Mouse (Mus musculus): ENCODE measurements around the gene Fbll1.

The Fbll1 gene

GRCm38 (mm10) chr11:35766845-35767244, 31.8 kb downstream of the Fbll1 start:
- DNase-seq (ENCODE audit: low read depth, low spot score), result no peak
- H3K27me3 ChIP-seq (ENCODE audit: control insufficient read depth, insufficient read depth, low read length, poor library complexity, severe bottlenecking), result no peaks in the 10 kb centered on the region
- H3K36me3 ChIP-seq (ENCODE audit: control insufficient read depth, insufficient read depth, low read length, poor library complexity, severe bottlenecking), result no peaks in the 10 kb centered on the region

GRCm38 (mm10) chr11:35760627-35761003, 38.1 kb downstream of the Fbll1 start:
- DNase-seq (ENCODE audit: low read depth, low spot score), result no peak
- H3K27me3 ChIP-seq (ENCODE audit: control insufficient read depth, insufficient read depth, low read length, poor library complexity, severe bottlenecking), result no peaks in the 10 kb centered on the region; the same call in 1 of the 2 replicates
- no peaks in the 10 kb centered on the region for H3K36me3 ChIP-seq (ENCODE audit: control insufficient read depth, insufficient read depth, low read length, poor library complexity, severe bottlenecking)

GRCm38 (mm10) chr11:35760001-35760626, 38.6 kb downstream of the Fbll1 start:
- DNase-seq (ENCODE audit: low read depth, low spot score), result no peak
- Histone ChIP-seq H3K27me3 (ENCODE audit: control insufficient read depth, insufficient read depth, low read length, poor library complexity, severe bottlenecking) (no peaks in the 10 kb centered on the region; the same call in 1 of the 2 replicates), H3K36me3 (ENCODE audit: control insufficient read depth, insufficient read depth, low read length, poor library complexity, severe bottlenecking) (no peaks in the 10 kb centered on the region)

GRCm38 (mm10) chr11:35756411-35757303, 42.0 kb downstream of the Fbll1 start:
- Histone ChIP-seq H3K27me3 (ENCODE audit: control insufficient read depth, insufficient read depth, low read length, poor library complexity, severe bottlenecking) (no peaks in the 10 kb centered on the region; the same call in 1 of the 2 replicates), H3K36me3 (ENCODE audit: control insufficient read depth, insufficient read depth, low read length, poor library complexity, severe bottlenecking) (no peaks in the 10 kb centered on the region)
- DNase-seq (ENCODE audit: low read depth, low spot score), result no peak

- no peaks in the 10 kb centered on the region; the same call in 1 of the 2 replicates for H3K27me3 ChIP-seq (ENCODE audit: control insufficient read depth, insufficient read depth, low read length, poor library complexity, severe bottlenecking)
- no peaks in the 10 kb centered on the region for H3K36me3 ChIP-seq (ENCODE audit: control insufficient read depth, insufficient read depth, low read length, poor library complexity, severe bottlenecking)
- DNase-seq (ENCODE audit: low read depth, low spot score), result no peak
These were observed 43.1 kb downstream of the Fbll1 start for GRCm38 (mm10) chr11:35755546-35755945.

- no peak for DNase-seq (ENCODE audit: low read depth, low spot score)
- Histone ChIP-seq H3K27me3 (ENCODE audit: control insufficient read depth, insufficient read depth, low read length, poor library complexity, severe bottlenecking) (no peaks in the 10 kb centered on the region; the same call in none of the 2 replicates), H3K36me3 (ENCODE audit: control insufficient read depth, insufficient read depth, low read length, poor library complexity, severe bottlenecking) (no peaks in the 10 kb centered on the region)
These were observed 43.7 kb downstream of the Fbll1 start for GRCm38 (mm10) chr11:35754906-35755418.

- H3K36me3 ChIP-seq (ENCODE audit: control insufficient read depth, insufficient read depth, low read length, poor library complexity, severe bottlenecking), result no peaks in the 10 kb centered on the region
- no peak for DNase-seq (ENCODE audit: low read depth, low spot score)
These were observed 48.1 kb downstream of the Fbll1 start for GRCm38 (mm10) chr11:35750578-35750977.

More at GRCm38 (mm10) chr11:35750578-35750977, 48.1 kb downstream of the Fbll1 start:
- H3K27me3 ChIP-seq (ENCODE audit: control insufficient read depth, insufficient read depth, low read length, poor library complexity, severe bottlenecking), result no peaks in the 10 kb centered on the region; the same call in 1 of the 2 replicates
